Mouse (Mus musculus): ENCODE results near the gene Rara. TPM values are rescaled to one million over a fixed set of nuclear protein-coding genes. Genes with fewer than 3 reads are reported as not detected.

The Rara gene
- total RNA-seq, 2 experiments from 2014 or later, result 16.6 to 16.9 TPM

- intact Hi-C loops (cut with DNase I), result no loop called here
- peak in 1 of 2 experiments; percentile 86 for DNase-seq (ENCODE audit: extremely low spot score in 1 of 2, low spot score in 2 of 2)
These were observed 32.8 kb downstream of the Rara start for GRCm38 (mm10) chr11:98960313-98960906.

DNA sequence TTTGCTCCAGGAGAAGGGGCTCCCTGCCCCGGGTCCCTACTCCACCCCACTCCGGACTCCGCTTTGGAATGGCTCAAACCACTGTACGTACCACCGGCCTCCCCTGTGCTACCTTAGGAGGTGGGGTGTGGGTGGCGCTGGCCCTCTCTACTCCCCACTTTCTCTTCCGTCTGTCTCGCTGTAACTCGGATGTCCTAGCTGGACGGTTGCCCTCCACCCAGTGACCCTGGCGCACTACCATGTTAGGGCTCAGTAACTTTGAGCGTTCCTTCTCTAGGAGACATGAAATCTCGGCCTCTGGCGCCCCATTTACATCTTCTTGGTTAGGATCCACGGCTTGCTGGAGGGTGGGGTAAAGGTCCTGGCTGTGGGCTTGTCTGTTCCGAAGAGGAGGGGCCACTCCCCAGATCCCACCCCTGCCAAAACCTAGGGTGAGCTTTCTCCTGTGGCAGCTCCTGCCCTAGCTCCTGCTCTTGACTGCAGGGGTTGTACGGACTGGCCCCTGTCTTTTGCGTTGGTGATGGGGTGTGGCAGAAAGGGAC is 33.5 kb downstream of the Rara start:
- peak in 1 of 2 experiments; percentile 40 for DNase-seq (ENCODE audit: extremely low spot score in 1 of 2, low spot score in 2 of 2)
- intact Hi-C loops (cut with DNase I), result no loop called here

DNA sequence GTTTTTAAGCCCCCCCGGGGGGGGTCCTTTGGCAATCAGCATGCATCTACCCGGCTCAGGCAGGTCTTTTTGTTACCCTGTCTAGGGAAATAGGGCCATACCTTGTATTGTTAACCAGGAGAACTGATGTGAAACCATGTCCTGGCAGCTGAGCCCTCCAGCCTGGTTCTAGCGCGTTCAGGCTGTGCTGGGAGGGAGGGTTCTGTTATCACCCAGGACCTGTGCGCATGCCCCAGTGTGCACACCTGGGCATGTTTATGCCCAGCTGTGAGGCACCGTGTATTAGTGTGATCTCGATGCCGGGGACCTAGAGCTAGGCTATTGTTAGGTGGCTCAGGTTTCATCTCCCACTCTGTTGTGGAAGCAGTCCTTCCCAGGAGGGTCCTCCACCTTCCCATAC is 34.1 kb downstream of the Rara start:
- intact Hi-C loops (cut with DNase I), result no loop called here
- no peak for DNase-seq (ENCODE audit: extremely low spot score in 1 of 2, low spot score in 2 of 2)

GRCm38 (mm10) chr11:98962421-98963095 is 34.9 kb downstream of the Rara start:
- intact Hi-C loops (cut with DNase I), result no loop called here
- DNase-seq (ENCODE audit: extremely low spot score in 1 of 2, low spot score in 2 of 2), result peak in 1 of 2 experiments; percentile 40

GRCm38 (mm10) chr11:98963191-98964021 is 35.8 kb downstream of the Rara start:
- peak; percentile 66 to 90 for DNase-seq (ENCODE audit: extremely low spot score in 1 of 2, low spot score in 2 of 2)
- intact Hi-C loops (cut with DNase I), result no loop called here

DNA sequence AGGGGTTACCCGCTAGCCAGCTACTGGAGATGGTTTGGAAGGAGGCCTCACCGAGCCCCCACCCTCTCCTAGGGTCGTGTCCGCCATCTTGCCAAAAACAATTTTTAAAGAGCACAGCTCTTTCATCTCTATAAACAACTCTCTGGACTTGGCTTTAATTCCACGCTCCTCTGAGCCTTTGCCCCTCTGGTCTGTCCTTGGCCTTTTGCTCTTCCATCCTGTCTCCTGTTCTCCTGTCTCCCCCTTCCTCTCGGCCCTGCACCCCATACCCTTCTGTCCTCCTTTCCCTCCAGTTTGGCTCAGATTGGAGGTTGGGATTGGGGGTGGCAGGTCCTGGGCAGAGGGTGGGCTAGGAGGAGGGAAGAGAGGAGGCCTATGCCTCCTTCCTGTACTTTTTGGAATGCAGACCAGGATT is 36.6 kb downstream of the Rara start:
- no peak for DNase-seq (ENCODE audit: extremely low spot score in 1 of 2, low spot score in 2 of 2)

GRCm38 (mm10) chr11:98964616-98965415 is 37.2 kb downstream of the Rara start:
- DNase-seq (ENCODE audit: extremely low spot score in 1 of 2, low spot score in 2 of 2), result peak in 1 of 2 experiments; percentile 37
- intact Hi-C loops (cut with DNase I), result no loop called here

More for the DNA sequence above, 36.6 kb downstream of the Rara start:
- intact Hi-C loops (cut with DNase I), result no loop called here

DNA sequence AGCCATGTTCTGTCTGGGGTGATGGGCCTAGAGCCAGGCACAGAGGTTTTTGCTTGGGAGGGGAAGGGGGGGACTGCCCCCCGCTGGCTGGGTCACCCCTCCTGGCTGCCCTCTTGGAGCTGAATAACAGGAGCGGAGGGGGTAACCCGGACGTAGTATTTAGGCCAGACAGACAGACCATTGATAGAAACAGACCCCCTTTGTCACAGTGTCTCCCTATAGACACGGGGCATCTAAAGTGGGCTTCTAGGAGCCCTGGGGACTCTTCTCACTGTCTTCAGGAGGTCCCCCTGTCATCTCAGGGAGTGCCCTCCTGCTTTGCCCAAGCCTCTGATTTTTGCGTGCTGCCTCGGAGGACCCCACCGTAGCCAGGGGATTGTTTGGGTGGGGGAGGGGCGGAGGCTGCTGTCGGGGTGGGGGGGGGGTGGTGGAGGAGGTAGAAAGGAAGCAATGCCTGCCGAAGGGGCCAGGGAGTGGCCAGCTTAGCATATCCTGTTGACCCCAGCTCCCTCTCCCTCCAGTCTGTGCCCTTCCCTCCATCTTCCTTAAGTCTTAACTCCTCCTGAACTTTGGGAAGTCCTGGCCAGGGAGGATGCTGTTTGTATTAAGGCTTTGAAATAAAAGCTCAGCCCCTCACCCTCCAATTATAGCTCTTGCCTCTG is 37.9 kb downstream of the Rara start:
- peak in 1 of 2 experiments; percentile 41 for DNase-seq (ENCODE audit: extremely low spot score in 1 of 2, low spot score in 2 of 2)
- intact Hi-C loops (cut with DNase I), result no loop called here

DNA sequence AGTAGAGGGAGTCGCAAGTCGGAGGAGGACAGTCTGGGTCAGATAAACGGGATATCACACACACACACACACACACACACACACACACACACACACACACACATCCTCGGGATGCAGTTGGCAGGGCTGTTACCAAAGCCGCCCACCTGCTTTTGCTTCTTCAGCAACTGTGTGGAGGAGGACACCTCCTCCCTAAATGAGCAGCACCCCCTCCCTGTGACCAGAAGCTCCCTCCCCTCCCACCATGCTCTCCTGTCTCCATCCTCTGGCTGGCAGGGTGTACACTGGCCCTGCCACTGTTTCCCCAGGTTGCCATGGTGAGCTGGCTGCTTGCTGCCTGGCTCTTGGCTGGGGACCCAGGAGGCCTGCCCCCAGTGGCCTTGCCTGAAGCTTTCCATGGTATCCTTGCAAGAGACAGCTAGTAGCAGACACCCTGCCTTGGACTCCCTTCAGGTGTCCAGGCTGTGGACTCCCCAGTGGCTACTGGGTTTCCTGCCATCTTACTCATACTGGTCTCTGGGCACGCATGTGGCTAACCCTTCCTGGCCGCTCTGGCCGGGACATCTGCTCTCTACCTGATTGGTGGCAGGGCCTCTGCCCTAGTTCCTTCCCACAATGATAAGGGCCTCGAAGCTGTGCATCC is 39.0 kb downstream of the Rara start:
- intact Hi-C loops (cut with DNase I), result no loop called here
- peak; percentile 75 to 83 for DNase-seq (ENCODE audit: extremely low spot score in 1 of 2, low spot score in 2 of 2)

- intact Hi-C loops (cut with DNase I), result no loop called here
- DNase-seq (ENCODE audit: extremely low spot score in 1 of 2, low spot score in 2 of 2), result peak in 1 of 2 experiments; percentile 41
These were observed 40.5 kb downstream of the Rara start for GRCm38 (mm10) chr11:98968079-98968478.

GRCm38 (mm10) chr11:98968716-98969495 is 41.3 kb downstream of the Rara start:
- intact Hi-C loops (cut with DNase I), result no loop called here
- DNase-seq (ENCODE audit: extremely low spot score in 1 of 2, low spot score in 2 of 2), result peak in 1 of 2 experiments; percentile 45

GRCm38 (mm10) chr11:98969496-98969927 is 41.9 kb downstream of the Rara start:
- DNase-seq (ENCODE audit: extremely low spot score in 1 of 2, low spot score in 2 of 2), result peak; percentile 72 to 77
- intact Hi-C loops (cut with DNase I), result no loop called here

GRCm38 (mm10) chr11:98970191-98970925 is 42.7 kb downstream of the Rara start:
- intact Hi-C loops (cut with DNase I), result no loop called here
- peak in 1 of 2 experiments; percentile 63 for DNase-seq (ENCODE audit: extremely low spot score in 1 of 2, low spot score in 2 of 2)

DNA sequence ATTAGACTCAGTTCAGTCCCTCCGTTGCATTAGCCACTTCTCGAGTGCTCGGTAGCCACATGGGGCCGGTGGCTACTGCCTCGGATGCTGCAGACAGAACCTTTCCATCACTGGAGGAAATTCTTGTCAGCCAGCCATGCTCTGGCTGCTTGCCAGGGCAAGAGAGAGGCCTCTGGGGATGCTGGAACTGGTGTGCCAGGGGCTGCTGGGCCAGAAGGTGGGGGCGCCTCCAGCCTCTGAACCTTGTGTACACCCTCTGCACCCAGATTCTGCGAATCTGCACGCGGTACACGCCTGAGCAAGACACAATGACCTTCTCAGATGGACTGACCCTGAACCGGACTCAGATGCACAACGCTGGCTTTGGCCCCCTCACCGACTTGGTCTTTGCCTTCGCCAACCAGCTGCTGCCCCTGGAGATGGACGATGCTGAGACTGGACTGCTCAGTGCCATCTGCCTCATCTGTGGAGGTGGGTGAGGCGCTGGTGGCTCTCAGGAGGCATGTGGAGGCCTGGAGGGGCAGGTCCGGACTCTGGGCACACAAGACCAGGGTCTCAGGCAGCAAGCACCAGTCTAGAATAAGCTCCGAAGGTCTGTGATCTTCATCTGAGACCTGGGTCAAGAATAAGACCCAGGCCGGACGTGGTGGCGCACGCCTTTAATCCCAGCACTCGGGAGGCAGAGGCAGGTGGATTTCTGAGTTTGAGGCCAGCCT is 43.9 kb downstream of the Rara start:
- DNase-seq (ENCODE audit: extremely low spot score in 1 of 2, low spot score in 2 of 2), result peak in 1 of 2 experiments; percentile 79
- intact Hi-C loops (cut with DNase I), result loop anchor here (1.0 kb wide), 1 partner anchor 49 kb away; no protein-coding TSS in a partner anchor

DNA sequence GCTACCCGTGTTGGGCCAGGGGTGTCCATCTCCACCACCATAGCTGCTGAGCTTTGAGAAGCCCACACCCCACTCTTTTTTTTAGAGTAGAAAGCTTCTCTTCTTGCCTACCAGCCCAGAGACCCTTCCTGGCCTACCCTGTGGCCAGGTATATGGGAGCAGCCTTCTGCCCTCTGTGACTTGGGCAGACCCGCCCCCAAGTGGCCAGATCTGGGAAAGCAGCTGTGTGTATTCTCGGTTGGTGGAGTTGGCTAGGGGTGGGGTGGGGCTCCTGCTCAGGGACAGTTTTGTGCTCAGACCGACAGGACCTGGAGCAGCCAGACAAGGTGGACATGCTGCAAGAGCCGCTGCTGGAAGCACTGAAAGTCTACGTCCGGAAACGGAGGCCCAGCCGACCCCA is 44.6 kb downstream of the Rara start:
- peak in 1 of 2 experiments; percentile 85 for DNase-seq (ENCODE audit: extremely low spot score in 1 of 2, low spot score in 2 of 2)
- intact Hi-C loops (cut with DNase I), result loop anchor here (1.0 kb wide), 1 partner anchor 50 kb away; no protein-coding TSS in a partner anchor

Data from left cerebral cortex, postnatal 10 days (tissue).